Mouse (Mus musculus): ENCODE results near the gene Erc2. TPM values are rescaled to one million over a fixed set of nuclear protein-coding genes. Genes with fewer than 3 reads are reported as not detected.
A peak's percentile ranks its signal among the peaks of the same experiment; 100 is the strongest.

Gene Erc2
- total RNA-seq, 2 experiments from 2014 or later = 203 to 224 TPM

DNA sequence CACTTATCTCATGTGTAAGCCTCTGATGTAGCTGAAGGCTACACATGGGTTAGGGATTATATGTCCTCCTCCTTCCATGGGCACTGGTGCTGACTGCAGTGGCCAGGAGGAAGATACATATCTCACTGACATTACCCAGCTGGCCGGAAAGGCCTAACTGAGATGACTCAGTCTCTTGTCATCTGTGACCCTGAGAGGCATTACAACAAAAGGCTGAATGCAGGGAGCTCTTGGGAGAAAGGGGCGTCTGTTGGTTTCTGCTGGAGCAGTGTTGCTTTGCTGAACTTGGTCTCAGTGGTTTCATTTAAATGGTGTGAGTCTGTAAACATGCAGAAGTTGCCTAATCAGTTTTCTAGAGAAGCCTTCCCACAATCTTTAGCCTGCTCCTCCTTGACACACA lies 334.6 kb downstream of the Erc2 start:
- intact Hi-C loops (cut with DNase I) = no loop called here
- no peak for DNase-seq (ENCODE audit: extremely low spot score in 1 of 2, low spot score in 2 of 2)
- Histone ChIP-seq H3K4me3 (no peak overlapping the region), H3K27ac (no peak overlapping the region)
- TF ChIP-seq CTCF (IDR thresholded peaks at IDR 0.05) = no peak

DNA sequence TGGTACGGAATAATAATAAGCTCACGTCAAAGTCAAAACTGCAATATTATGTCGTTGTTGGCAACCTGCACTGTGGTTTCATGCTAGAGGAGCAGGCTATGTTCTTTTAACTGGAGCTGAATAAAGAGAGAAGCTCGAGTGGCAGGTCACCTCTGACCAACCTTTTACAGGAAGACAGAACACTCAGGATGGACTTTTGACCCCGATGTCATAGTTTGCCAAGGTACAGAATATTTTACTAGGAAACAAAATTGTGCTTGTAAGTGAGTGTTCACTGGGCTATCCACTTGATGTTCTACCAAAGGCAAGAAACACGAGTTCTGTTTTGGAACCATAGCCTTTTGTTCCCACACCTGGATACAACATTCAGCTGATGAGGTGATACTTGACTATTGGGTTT lies 351.5 kb downstream of the Erc2 start:
- intact Hi-C loops (cut with DNase I) = no loop called here
- no peak for DNase-seq (ENCODE audit: extremely low spot score in 1 of 2, low spot score in 2 of 2)
- no peak overlapping the region for H3K27ac ChIP-seq
- H3K4me3 ChIP-seq = no peak overlapping the region
- TF ChIP-seq CTCF (IDR thresholded peaks at IDR 0.05) = no peak

DNA sequence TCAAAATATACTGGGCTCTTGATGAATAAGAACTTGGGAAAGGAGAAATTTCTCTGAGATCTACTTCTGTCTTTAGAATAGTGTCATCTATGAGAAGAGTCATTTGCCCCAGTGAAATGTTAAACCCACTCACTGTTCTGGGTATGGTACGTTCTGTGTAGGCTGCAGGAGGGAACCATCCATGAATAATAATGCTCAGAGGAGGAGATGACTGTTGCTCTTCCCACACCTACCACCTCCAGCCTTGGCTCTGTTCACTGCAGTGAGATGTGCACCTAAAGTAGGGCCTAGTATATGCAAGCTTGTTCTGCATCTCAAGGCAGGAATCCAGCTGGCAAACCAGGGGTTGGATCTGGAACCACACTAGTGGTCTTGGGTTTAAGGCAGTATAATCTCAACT lies 353.4 kb downstream of the Erc2 start:
- H3K4me3 ChIP-seq = no peak overlapping the region
- DNase-seq (ENCODE audit: extremely low spot score in 1 of 2, low spot score in 2 of 2) = peak; percentile 57 to 64
- TF ChIP-seq CTCF (IDR thresholded peaks at IDR 0.05) = no peak
- peak overlapping the region; percentile 50 for H3K27ac ChIP-seq
- intact Hi-C loops (cut with DNase I) = loop anchor here (1.0 kb wide), 2 partner anchors 115 to 123 kb away; no protein-coding TSS in a partner anchor

DNA sequence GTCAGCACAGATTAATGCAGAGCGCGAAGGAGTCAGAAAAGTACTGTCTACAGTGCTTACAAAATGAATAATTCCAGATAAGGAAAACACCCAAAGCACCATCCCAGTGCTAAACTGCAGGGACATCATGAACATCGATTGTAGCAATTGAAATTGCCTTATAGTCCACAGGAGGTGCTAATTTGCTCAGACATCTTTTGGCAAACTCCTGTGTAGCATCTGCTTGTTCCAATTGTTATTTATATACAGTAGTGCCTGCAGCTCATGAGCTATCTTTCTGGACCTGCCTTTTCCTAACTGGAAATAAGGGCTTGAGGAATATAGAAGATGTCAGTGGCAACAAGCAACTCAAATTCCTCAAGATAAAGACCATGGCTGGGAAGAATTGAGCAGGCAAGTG lies 362.5 kb downstream of the Erc2 start:
- no peak for DNase-seq (ENCODE audit: extremely low spot score in 1 of 2, low spot score in 2 of 2)
- Histone ChIP-seq H3K27ac (no peak overlapping the region), H3K4me3 (no peak overlapping the region)
- intact Hi-C loops (cut with DNase I) = loop anchor here (5.0 kb wide), 1 partner anchor 177 kb away; no protein-coding TSS in a partner anchor
- TF ChIP-seq CTCF (IDR thresholded peaks at IDR 0.05) = peak; percentile 15; the same call in 1 of the 2 replicates

DNA sequence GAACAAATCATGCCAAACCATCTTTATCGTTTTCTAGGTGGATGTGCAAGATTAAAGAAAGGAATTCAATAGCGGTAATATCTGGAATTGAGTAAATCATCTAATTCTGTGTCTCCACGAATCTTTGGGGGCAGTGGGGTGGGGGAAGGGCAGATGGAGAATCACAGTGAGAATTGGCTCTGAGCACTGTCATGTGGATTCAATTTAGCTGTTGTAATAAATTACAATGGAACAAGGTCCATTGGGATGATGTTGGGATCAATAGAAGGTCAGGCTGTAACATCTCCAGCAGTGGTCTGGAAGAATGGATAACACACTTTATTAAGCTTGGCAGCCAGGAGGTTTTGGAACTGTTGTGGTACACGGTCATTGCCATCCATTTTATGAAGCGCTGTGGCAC lies 363.0 kb downstream of the Erc2 start:
- DNase-seq (ENCODE audit: extremely low spot score in 1 of 2, low spot score in 2 of 2) = no peak
- intact Hi-C loops (cut with DNase I) = loop anchor here (5.0 kb wide), 1 partner anchor 178 kb away; no protein-coding TSS in a partner anchor
- Histone ChIP-seq H3K27ac (no peak overlapping the region), H3K4me3 (no peak overlapping the region)
- TF ChIP-seq CTCF (IDR thresholded peaks at IDR 0.05) = no peak

DNA sequence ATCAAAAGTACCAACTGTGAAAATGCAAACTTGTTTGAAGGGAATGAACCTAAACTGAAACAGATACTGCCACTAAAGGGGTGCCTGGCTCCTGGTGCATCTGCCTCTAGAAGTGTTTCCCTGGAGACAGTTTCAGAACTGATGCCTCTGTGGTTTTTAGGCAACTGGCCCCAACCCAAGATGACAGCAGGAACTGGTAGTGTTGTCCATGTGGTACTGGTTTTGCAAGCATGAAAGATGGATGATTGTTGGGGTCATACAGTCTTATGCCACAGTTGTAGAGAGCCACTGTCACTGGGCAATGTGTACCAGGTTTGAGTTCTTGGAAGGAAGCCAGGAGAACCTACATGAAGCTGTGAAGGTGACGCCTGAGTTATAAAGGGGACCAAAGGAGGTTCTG lies 365.2 kb downstream of the Erc2 start:
- no peak for TF ChIP-seq CTCF (IDR thresholded peaks at IDR 0.05)
- no peak overlapping the region for H3K4me3 ChIP-seq
- H3K27ac ChIP-seq = no peak overlapping the region
- DNase-seq (ENCODE audit: extremely low spot score in 1 of 2, low spot score in 2 of 2) = no peak
- intact Hi-C loops (cut with DNase I) = loop anchor here (5.0 kb wide), 1 partner anchor 180 kb away; no protein-coding TSS in a partner anchor

DNA sequence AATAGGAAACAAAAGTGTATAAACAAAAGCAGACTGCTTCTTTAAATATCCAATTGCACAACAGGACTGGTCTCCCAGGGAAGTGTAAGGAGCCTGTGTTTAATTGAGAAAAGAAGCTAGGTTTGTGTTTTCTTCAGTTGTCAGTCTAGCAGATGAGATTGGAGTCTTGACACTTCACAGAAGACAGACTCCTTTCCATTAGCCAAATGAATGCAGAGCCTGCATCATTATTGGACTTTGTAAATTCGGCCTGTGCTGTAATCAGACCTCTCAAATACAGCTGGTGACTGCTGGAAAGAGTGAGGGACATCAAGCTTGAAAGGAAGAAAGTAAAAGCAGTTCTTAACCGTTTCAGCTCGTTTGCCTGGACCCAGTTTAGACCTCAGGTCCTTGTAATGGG lies 376.3 kb downstream of the Erc2 start:
- no peak for TF ChIP-seq CTCF (IDR thresholded peaks at IDR 0.05)

DNA sequence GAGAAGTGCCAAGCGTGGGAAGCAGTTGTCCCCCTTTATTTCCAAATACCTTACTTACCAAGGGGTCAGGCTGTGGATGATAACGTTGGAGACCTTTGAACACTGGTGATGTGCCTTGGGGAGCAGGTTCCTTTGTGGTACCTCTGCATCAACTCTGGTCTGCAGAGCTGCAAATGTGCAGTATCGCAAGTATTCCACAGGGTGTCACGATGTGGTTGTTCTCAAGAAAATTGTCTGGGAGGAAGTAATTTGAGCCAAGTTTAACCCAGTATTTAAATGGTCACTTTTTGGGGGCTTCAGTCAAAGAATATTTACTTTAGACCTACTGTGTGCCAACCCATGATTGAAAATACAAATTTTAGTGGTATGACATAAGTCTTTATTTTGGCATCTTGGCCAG lies 381.8 kb downstream of the Erc2 start:
- intact Hi-C loops (cut with DNase I) = loop anchor here (5.0 to 10.0 kb wide), 2 partner anchors 503 to 1081 kb away; no protein-coding TSS in a partner anchor
- Histone ChIP-seq H3K27ac (no peak overlapping the region), H3K4me3 (no peak overlapping the region)
- no peak for DNase-seq (ENCODE audit: extremely low spot score in 1 of 2, low spot score in 2 of 2)
- TF ChIP-seq CTCF (IDR thresholded peaks at IDR 0.05) = peak; percentile 60

More for the DNA sequence above, 376.3 kb downstream of the Erc2 start:
- no peak overlapping the region for H3K27ac ChIP-seq
- intact Hi-C loops (cut with DNase I) = no loop called here
- H3K4me3 ChIP-seq = no peak overlapping the region
- no peak for DNase-seq (ENCODE audit: extremely low spot score in 1 of 2, low spot score in 2 of 2)

DNA sequence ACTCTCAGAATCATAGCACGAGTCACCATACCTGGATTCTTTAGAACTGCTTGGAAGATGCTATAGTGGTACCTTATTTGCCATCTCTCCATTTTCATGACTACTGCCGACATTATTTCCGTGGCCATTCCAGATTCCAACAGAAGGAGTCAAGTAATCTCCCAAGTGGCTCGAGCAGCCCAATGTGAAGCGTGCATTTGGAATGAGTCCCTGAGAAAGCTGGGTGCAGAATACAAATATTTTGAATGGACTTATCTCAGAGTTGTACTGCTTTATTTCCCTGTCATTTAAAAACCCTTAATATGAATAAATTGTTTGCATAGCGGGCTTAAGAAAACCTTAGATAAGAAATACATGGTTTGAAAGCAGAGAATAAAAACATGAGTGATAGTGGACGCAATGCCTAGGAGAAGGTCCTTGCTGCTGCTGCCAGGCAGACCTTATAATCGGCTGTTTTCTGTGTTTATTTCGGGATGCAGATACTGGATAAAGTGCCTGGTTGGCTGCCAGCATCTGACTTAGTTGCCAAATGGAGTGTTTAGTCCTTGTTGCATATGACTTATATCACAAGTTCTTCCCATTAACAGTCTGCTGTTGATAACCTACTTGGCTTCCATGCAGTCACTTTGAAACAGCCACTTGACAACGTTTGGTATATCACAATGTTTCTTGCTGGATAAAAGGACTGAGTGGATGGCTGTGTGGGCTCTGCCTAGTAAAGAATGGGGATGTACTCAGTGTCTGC lies 388.5 kb downstream of the Erc2 start:
- no peak overlapping the region for H3K27ac ChIP-seq
- TF ChIP-seq CTCF (IDR thresholded peaks at IDR 0.05) = no peak
- intact Hi-C loops (cut with DNase I) = no loop called here
- H3K4me3 ChIP-seq = no peak overlapping the region
- DNase-seq (ENCODE audit: extremely low spot score in 1 of 2, low spot score in 2 of 2) = no peak

DNA sequence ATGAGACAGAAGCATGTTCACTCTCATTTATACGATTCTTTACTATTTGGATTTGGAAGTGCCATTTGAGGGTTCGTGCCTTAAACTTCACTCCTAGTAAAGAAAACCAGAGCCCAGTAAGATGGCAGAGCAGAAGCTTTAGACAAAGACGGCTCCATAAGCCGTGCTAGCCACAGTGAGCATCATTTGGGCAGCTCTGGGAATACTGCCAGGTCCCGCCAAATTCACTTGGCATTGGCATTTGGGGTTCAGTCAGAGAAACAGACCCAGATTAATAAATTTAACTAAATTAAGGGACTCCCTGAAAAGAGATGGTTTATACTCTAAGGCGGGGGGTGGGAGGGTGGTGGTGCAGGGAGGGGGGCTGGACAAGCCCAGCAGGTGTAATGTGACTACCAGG lies 401.0 kb downstream of the Erc2 start:
- intact Hi-C loops (cut with DNase I) = no loop called here
- Histone ChIP-seq H3K4me3 (no peak overlapping the region), H3K27ac (no peak overlapping the region)
- no peak for DNase-seq (ENCODE audit: extremely low spot score in 1 of 2, low spot score in 2 of 2)
- TF ChIP-seq CTCF (IDR thresholded peaks at IDR 0.05) = no peak

DNA sequence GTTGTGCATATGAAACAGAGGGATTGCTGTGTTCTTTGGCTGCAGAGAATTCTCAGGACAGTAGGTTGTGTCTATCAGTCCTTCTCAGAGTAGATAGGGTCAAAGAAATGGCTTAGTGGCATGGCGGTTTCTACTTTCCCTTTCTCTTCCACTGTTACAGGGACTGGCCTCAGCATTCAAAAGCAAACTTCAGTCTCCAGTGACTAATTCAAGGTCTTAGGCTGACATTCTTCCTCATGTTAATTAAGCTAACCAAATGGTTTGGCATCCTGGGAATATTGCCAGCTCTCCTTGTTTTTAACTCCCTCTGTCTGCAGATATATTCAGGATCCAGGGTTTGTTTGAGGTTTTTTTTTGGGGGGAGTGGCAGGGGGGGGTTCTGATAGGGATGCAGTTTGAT lies 408.6 kb downstream of the Erc2 start:
- intact Hi-C loops (cut with DNase I) = no loop called here
- DNase-seq (ENCODE audit: extremely low spot score in 1 of 2, low spot score in 2 of 2) = no peak
- H3K4me3 ChIP-seq = no peak overlapping the region
- no peak for TF ChIP-seq CTCF (IDR thresholded peaks at IDR 0.05)
- no peak overlapping the region for H3K27ac ChIP-seq

DNA sequence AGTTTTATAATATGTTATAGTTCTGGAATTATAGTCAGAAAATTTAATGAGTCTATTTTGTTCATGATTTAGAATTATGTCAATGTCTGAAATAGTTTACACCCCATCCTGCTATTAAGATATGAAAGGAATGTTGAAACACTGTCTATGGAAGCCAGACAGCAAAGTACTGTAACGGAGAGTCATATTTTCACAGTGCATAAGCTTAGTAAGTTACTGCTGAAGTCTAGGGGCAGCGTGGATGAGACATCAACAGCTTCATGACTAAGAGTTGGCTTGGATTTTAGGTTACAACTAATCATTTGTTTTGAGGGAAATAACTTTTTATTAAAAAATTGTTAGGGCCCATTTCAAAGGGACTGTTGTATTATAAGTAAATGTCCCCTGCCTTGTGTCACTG lies 412.8 kb downstream of the Erc2 start:
- no peak for DNase-seq (ENCODE audit: extremely low spot score in 1 of 2, low spot score in 2 of 2)
- intact Hi-C loops (cut with DNase I) = no loop called here
- H3K27ac ChIP-seq = no peak overlapping the region
- no peak overlapping the region for H3K4me3 ChIP-seq
- no peak for TF ChIP-seq CTCF (IDR thresholded peaks at IDR 0.05)

DNA sequence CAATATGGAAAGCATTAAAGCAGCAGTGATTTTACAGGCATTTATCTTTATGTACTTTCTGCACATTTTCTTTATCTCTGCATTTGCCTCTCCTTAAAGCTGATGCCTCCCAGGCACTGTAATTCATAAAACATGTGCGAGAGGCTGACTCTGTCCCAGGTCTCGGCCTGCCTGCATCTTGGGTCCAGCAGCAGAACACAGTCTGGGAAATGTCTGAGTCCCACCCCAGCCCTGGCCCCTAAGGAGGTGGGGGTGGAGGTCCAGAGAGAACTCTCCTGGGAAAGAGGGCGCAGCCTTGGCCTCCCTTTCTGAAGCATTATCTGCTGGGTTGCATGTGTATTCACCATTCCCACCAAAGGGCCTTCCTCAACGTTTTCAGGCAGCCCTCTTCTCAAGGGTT lies 420.9 kb downstream of the Erc2 start:
- no peak for TF ChIP-seq CTCF (IDR thresholded peaks at IDR 0.05)
- intact Hi-C loops (cut with DNase I) = no loop called here
- Histone ChIP-seq H3K4me3 (no peak overlapping the region), H3K27ac (no peak overlapping the region)
- DNase-seq (ENCODE audit: extremely low spot score in 1 of 2, low spot score in 2 of 2) = no peak

Measured in left cerebral cortex, adult 2 months (tissue).